Mouse (Mus musculus): ENCODE measurements around the gene Hand2. TPM values are rescaled to one million over a fixed set of nuclear protein-coding genes. Genes with fewer than 3 reads are reported as not detected.

Hand2 gene
- total RNA-seq, 2 experiments from 2014 or later = 53.8 to 68.2 TPM

GRCm38 (mm10) chr8:57337271-57338030 lies 16.7 kb downstream of the Hand2 start:
- no peak for DNase-seq

GRCm38 (mm10) chr8:57339711-57340650 lies 19.2 kb downstream of the Hand2 start:
- intact Hi-C loops (cut with DNase I) = loop anchor here (10.0 kb wide), 1 partner anchor 615 kb away; no protein-coding TSS in a partner anchor
- no peak for DNase-seq

More at GRCm38 (mm10) chr8:57337271-57338030, 16.7 kb downstream of the Hand2 start:
- intact Hi-C loops (cut with DNase I) = loop anchor here (10.0 kb wide), 1 partner anchor 613 kb away; no protein-coding TSS in a partner anchor

- intact Hi-C loops (cut with DNase I) = no loop called here
- DNase-seq = peak; percentile 40 to 66
These were observed 20.2 kb downstream of the Hand2 start for GRCm38 (mm10) chr8:57340840-57341540.

GRCm38 (mm10) chr8:57341541-57341840 lies 20.7 kb downstream of the Hand2 start:
- intact Hi-C loops (cut with DNase I) = no loop called here
- no peak for DNase-seq

GRCm38 (mm10) chr8:57342386-57343090 lies 21.8 kb downstream of the Hand2 start:
- no peak for DNase-seq
- intact Hi-C loops (cut with DNase I) = no loop called here

- intact Hi-C loops (cut with DNase I) = no loop called here
- no peak for DNase-seq
These were observed 23.0 kb downstream of the Hand2 start for GRCm38 (mm10) chr8:57343731-57344315.

GRCm38 (mm10) chr8:57344956-57345870 lies 24.4 kb downstream of the Hand2 start:
- no peak for DNase-seq
- intact Hi-C loops (cut with DNase I) = no loop called here

GRCm38 (mm10) chr8:57346371-57346770 lies 25.6 kb downstream of the Hand2 start:
- intact Hi-C loops (cut with DNase I) = no loop called here
- no peak for DNase-seq

- intact Hi-C loops (cut with DNase I) = no loop called here
- DNase-seq = no peak
These were observed 26.4 kb downstream of the Hand2 start for GRCm38 (mm10) chr8:57347141-57347540.

- intact Hi-C loops (cut with DNase I) = no loop called here
- no peak for DNase-seq
These were observed 27.5 kb downstream of the Hand2 start for GRCm38 (mm10) chr8:57348251-57348650.

GRCm38 (mm10) chr8:57348866-57349520 lies 28.2 kb downstream of the Hand2 start:
- intact Hi-C loops (cut with DNase I) = no loop called here
- DNase-seq = no peak

- DNase-seq = no peak
- intact Hi-C loops (cut with DNase I) = loop anchor here (5.0 to 10.0 kb wide), 3 partner anchors 180 to 670 kb away; partner anchors contain the start of gene Galnt7
These were observed 31.1 kb downstream of the Hand2 start for GRCm38 (mm10) chr8:57351861-57352260.

- intact Hi-C loops (cut with DNase I) = loop anchor here (1.0 to 10.0 kb wide), 4 partner anchors 71 to 671 kb away; partner anchors contain the start of gene Galnt7
- DNase-seq = peak; percentile 50 to 64
These were observed 32.8 kb downstream of the Hand2 start for GRCm38 (mm10) chr8:57353346-57354305.

- intact Hi-C loops (cut with DNase I) = loop anchor here (5.0 to 10.0 kb wide), 5 partner anchors 47 to 673 kb away; partner anchors contain the start of genes Galnt7 and Hmgb2
- DNase-seq = peak in 1 of 2 experiments; percentile 41
These were observed 34.1 kb downstream of the Hand2 start for GRCm38 (mm10) chr8:57354876-57355275.

- intact Hi-C loops (cut with DNase I) = loop anchor here (5.0 to 10.0 kb wide), 3 partner anchors 46 to 298 kb away; partner anchors contain the start of genes Galnt7 and Hmgb2
These were observed 35.9 kb downstream of the Hand2 start for GRCm38 (mm10) chr8:57356529-57357325.

GRCm38 (mm10) chr8:57360493-57360892 lies 39.7 kb downstream of the Hand2 start:
- intact Hi-C loops (cut with DNase I) = loop anchor here (2.0 kb wide), 1 partner anchor 28 kb away; no protein-coding TSS in a partner anchor
- DNase-seq = peak; percentile 59 to 62

More at GRCm38 (mm10) chr8:57356529-57357325, 35.9 kb downstream of the Hand2 start:
- DNase-seq = no peak

Measured in heart, postnatal 36 days (tissue).